Mouse (Mus musculus) gastrocnemius, postnatal 10 days (tissue): Measurements from ENCODE around the gene Lcn3. TPM values are rescaled to one million over a fixed set of nuclear protein-coding genes. Genes with fewer than 3 reads are reported as not detected.
"Not testable (repeated sequence)": the region's sequence is repeated elsewhere in the genome, so short reads cannot be mapped to it uniquely, and the experiment has no call there.

Experiments
- DNase-seq: peaks from one replicate; pipeline ENCODE4 v3.0.0; 2021; ENCODE audit warnings: mixed read lengths
- long read RNA-seq, 2 experiments: library from polyadenylated mRNA; stranded (forward); transcript quantifications; one replicate each; pipeline ENCODE4 v2.0.0; 2021
- total RNA-seq, 2 experiments: library from RNA; stranded (reverse); gene quantifications; 2 replicates each; pipeline ENCODE4 v1.2.3; 2021

The Lcn3 gene
- not detected for total RNA-seq
- long read RNA-seq, experiment 1: 0 reads
- long read RNA-seq, experiment 2: 0 reads

- DNase-seq: no peak
Measured at GRCm38 (mm10) chr2:25765269-25765668, at the start of gene Lcn3. TSS of gene Lcn3 (plus strand) at chr2:25765569.

GRCm38 (mm10) chr2:25717222-25717621 lies 48.1 kb upstream of the Lcn3 start:
- DNase-seq: no peak

- DNase-seq: no peak
Measured at GRCm38 (mm10) chr2:25733199-25733930, 32.0 kb upstream of the Lcn3 start.

GRCm38 (mm10) chr2:25736709-25737108 lies 28.7 kb upstream of the Lcn3 start, which contains the start of gene Obp2b:
TSS of gene Obp2b (plus strand) at chr2:25737009.
- not testable (repeated sequence) for DNase-seq

GRCm38 (mm10) chr2:25741671-25742070 lies 23.7 kb upstream of the Lcn3 start:
- DNase-seq: no peak

- no peak for DNase-seq
Measured at GRCm38 (mm10) chr2:25754201-25754600, 11.2 kb upstream of the Lcn3 start.

GRCm38 (mm10) chr2:25758064-25758625 lies 7.2 kb upstream of the Lcn3 start:
- no peak for DNase-seq

GRCm38 (mm10) chr2:25767764-25768163 lies 2.4 kb downstream of the Lcn3 start:
- DNase-seq: no peak

GRCm38 (mm10) chr2:25773507-25773906 lies 8.1 kb downstream of the Lcn3 start:
- no peak for DNase-seq

- DNase-seq: no peak
Measured at GRCm38 (mm10) chr2:25774640-25775039, 9.3 kb downstream of the Lcn3 start.

GRCm38 (mm10) chr2:25775991-25776390 lies 10.6 kb downstream of the Lcn3 start:
- no peak for DNase-seq

GRCm38 (mm10) chr2:25776717-25777116 lies 11.3 kb downstream of the Lcn3 start, which contains the start of gene Lcn11:
TSS of gene Lcn11 (plus strand) at chr2:25777017.
- DNase-seq: no peak

GRCm38 (mm10) chr2:25779076-25779475 lies 13.7 kb downstream of the Lcn3 start:
- DNase-seq: no peak

GRCm38 (mm10) chr2:25780921-25781320 lies 15.6 kb downstream of the Lcn3 start:
- no peak for DNase-seq

GRCm38 (mm10) chr2:25781957-25782356 lies 16.6 kb downstream of the Lcn3 start, which contains the start of gene Gm13539:
TSS of gene Gm13539 (plus strand) at chr2:25782257.
- DNase-seq: no peak

- DNase-seq: no peak
Measured at GRCm38 (mm10) chr2:25785573-25786322, 20.4 kb downstream of the Lcn3 start.

- DNase-seq: no peak
Measured at GRCm38 (mm10) chr2:25789092-25789491, 23.7 kb downstream of the Lcn3 start.

- no peak for DNase-seq
Measured at GRCm38 (mm10) chr2:25797635-25798034, 32.3 kb downstream of the Lcn3 start.

GRCm38 (mm10) chr2:25798065-25798464 lies 32.7 kb downstream of the Lcn3 start:
- no peak for DNase-seq

GRCm38 (mm10) chr2:25811711-25812110 lies 46.3 kb downstream of the Lcn3 start:
- DNase-seq: no peak

GRCm38 (mm10) chr2:25813364-25813763 lies 48.0 kb downstream of the Lcn3 start:
- no peak for DNase-seq

GRCm38 (mm10) chr2:25815748-25816147 lies 50.4 kb downstream of the Lcn3 start, which contains the start of gene Glt6d1:
TSS of gene Glt6d1 (minus strand) at chr2:25815848.
- not testable (repeated sequence) for DNase-seq
